Mouse (Mus musculus) retina, embryonic 14.5 days (tissue): Measurements from ENCODE around the gene Pik3c2b.
"Not testable (repeated sequence)": the region's sequence is repeated elsewhere in the genome, so short reads cannot be mapped to it uniquely, and the experiment has no call there.

ENCODE experiments used
- DNase-seq: peaks from one replicate; pipeline ENCODE4 v3.0.0-alpha.2; 2015; ENCODE audit warnings: low spot score

Gene Pik3c2b

DNA sequence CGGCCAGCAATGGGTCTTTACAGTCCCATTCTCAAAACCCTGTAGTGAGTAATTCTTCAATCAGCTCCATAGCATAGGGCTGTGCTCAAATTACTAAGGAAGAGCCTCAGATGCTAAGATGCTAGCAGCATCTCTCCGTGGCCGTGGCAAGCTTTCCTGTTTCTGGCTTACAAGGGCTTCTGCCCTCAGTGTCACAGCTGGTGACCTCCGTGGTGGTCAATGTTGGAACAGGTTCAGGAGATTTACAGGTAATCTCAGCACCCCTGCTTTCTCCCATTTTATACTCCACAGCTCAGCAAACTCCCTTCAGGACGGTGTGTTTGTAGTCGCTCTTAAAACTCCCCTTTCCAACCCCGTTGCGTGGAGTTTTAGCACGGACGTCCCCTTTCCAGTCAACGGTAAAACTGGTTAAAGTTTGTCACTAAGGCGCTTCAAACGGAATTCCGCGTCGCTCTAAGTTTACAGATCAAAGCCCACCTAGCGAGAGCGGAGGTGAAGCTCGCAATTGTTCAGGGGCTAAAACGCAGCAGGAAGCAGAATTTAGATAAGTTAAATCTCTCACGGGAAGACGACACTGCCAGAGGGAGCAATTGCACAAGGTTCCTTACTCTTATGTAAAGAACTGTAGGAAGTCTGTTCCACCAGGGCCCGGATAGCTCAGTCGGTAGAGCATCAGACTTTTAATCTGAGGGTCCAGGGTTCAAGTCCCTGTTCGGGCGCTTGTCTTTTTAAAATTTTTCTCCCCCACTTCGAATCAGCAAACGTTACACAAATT lies 12.0 kb upstream of the Pik3c2b start:
- peak; percentile 95 for DNase-seq

DNA sequence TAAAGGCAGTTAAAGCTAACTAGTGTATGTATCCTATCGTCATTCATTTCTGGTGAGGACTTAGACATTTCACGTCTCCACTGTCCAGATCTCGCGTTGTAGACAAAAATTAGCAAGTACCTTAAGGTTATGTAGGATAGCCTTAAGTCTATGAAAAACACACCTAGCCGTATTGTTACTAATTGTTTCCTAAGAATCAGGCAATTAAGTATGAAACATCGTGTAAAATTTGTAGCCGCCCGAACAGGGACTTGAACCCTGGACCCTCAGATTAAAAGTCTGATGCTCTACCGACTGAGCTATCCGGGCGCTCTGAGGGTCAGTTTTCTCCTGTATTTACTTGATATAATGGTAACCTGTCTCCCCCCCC lies 11.4 kb upstream of the Pik3c2b start:
- DNase-seq = peak; percentile 78

DNA sequence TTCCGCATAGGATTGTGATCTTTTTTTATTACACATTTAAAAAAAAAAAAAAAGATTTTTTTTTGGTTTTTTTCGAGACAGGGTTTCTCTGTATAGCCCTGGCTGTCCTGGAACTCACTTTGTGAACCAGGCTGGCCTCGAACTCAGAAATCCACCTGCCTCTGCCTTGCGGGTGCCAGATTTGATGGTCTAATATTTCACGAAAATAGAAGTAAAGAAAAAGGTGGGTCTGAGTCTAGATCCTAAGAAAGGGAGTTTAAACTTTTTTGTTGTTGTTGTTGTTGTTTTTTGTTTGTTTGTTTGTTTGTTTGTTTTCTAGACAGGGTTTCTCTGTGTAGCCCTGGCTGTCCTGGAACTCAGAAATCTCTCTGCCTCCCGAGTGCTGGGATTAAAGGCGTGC lies 10.8 kb upstream of the Pik3c2b start:
- not testable (repeated sequence) for DNase-seq

DNA sequence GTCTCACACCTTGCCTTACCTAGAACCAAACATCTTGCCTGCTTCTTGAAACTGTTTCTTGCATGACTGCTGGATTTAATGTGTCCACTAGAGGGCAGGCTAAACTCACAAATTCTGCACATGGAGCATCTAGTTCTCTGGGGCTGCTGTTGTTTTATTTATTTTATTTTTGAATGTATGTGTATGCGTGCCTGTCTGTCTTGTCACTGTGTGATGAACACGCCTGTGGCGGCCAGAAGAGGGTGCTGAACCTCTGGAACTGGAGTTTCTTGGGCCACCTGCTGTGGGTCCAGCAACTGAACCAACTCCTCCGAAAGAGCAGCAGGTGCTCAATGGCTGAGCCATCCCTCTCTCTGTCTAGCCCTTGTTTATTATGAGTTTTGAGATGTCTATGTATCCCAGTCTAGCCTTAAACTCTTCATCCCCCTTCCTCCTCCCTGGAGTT lies 5.9 kb upstream of the Pik3c2b start:
- peak; percentile 90 for DNase-seq

DNA sequence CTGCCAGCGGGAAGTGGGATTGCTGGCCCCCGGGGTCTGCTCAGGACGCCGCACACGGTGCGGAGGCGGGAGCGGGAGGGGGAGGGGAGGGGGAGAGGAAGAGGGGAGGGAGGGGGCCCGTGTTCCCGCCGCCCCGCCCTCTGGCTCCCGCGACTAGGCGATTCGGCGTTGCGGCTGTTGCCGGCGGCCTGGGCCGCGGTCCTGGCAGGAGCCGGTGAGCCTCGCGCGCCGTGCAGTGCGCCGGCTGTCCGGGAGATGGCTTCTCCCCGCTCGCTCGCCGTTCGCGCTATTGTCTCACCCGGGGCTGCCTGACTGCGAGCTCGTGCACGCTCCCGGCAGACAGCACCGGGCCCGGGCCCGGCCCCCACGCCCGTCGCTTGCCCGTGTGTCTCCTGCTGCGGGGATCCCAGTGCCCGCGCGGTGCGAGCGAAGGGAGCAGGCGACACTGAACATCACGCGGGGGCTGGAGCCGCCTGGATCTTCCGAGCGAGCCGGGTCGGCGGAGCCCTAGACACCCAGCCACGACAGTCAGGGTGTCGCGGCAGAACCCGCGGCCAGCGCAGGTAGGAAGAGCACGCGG lies 484 bp downstream of the Pik3c2b start:
- peak; percentile 85 for DNase-seq

DNA sequence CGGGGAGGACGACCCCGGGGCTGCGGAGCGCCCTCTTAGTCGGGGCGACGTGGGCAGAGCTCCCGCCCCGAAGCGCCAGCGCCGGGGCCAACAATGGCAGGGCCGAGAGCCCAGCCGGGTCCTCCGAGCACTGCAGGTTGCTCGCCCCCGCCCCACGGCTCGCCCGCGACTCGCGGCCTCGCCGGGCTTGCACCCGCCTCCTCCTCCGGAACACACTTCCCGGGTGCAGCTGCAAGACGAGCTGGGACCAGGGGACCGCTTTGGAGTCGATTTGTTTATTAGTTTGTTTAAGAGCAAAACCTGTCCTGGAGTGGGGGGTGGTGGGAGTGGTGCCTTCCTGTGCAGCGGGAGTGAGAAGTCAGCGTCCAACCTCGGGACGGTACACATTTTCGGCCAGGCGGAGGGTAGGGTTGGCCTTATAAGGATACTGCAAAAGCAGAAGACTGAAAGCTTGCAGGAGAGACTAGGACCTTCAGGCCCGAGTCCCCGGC lies 1.0 kb downstream of the Pik3c2b start:
- peak; percentile 63 for DNase-seq

DNA sequence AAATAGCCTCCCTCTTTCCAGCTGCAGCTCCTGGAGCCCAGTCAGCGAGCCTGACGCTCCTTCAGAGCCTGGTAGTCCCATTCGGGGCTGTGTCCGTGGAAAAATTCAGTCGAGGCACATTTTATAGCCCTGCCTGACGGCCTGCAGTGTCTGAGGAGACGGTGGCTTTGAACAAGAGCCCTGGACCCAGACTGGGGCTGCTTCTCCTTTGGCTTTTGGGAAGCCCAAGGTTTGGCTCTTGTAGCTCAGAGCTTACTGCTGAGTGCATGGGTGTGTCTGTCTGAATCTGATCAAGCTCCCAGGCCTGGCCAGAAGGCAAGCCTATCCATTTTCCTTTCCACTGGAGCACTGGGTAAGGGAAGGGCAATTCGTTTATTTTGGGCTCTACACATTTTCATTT lies 2.1 kb downstream of the Pik3c2b start:
- no peak for DNase-seq

DNA sequence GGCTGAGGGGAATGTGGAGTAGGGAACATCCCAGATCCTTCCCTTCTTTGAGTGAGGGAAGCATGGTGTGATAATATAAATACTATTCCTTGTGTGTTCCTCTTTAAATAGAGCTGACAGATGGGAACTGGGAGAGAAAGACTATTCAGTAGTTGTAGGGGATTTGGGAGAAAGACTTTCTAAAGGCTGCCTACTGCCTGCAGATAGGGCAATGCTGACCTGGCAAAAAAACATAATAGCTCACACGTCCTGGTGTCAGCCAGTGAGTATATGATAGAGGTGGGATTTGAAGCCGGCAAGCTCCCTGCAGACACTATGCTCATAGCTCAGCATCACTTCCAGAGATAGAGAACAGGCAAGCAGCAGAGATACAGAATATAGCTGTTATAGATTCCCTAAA lies 3.2 kb downstream of the Pik3c2b start:
- DNase-seq = no peak

DNA sequence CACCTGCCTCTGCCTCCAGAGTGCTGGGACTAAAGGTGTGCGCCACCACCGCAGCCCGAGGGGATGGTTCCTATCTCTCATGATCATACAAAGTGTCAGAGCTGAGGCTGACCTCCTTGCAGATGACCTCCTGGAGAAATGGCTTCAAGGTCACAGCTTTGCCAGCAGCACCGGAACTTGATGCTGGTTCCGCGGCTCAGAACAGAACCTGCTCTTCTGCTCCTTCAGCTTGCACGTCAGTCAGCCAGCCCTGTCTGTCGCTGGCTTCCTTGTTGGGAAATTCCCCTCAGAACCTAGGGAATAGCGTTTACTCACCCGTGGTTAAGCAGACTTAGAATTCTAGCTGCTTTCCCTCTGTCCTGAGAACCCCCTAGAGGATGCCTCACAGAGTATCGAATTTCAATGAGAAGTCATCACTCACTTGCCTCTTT lies 4.5 kb downstream of the Pik3c2b start:
- DNase-seq = no peak

DNA sequence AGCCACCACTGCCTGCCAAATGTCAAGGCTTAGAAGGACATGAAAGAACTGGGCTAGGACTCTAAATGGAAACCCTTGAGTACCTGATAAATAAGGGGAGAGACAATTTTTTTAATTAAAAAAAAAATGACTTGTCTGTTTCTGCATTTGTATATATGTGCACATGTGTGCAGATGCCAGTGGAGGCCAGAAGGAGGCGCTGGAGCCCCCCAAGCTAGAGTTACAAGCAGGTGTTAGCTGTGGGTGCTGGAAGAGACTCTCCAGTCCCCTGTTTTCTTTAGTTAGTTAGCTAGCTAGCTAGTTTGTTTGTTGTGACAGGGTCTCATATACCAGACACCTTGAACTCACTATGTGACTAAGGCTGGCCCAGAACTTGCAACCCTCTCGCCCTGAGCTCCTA lies 6.4 kb downstream of the Pik3c2b start:
- no peak for DNase-seq

DNA sequence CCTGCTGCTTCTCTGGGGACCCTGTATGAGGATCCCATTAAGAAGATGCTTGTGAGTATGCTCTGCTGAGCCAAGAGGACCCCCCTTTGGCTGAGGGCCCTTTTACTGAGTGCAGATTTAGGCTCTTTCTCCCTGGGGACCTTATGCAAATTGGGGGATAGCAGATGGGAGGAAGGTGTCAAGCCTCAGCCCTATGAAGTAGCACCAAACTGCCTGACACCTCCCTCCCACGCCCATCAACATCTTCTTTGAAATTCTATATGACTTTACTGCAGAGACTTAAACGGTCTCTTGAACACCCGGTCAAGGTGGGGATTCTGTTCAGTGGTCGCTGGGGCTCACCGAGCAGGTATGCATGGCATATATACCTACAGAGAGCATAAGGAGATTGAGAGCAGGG lies 7.6 kb downstream of the Pik3c2b start:
- no peak for DNase-seq

DNA sequence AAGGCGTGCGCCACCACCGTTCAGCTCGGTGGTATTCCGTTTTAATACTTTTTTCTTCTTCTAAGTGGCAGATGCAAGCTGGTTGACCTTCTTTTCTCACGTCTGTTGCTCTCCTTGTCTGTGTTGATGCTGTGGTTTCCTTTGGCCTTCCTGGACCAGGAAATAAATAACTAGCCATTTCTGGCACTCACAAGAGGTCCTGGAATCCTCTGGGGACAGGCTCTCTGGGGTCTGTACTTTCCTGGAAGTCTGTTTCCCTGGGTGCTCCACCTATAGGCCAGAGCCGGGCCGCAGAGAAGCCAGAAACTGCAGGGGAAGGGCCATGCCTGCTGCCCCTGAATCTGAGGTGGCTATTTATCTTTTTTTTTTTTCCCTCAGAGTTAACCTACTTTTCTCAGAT lies 8.9 kb downstream of the Pik3c2b start:
- no peak for DNase-seq

DNA sequence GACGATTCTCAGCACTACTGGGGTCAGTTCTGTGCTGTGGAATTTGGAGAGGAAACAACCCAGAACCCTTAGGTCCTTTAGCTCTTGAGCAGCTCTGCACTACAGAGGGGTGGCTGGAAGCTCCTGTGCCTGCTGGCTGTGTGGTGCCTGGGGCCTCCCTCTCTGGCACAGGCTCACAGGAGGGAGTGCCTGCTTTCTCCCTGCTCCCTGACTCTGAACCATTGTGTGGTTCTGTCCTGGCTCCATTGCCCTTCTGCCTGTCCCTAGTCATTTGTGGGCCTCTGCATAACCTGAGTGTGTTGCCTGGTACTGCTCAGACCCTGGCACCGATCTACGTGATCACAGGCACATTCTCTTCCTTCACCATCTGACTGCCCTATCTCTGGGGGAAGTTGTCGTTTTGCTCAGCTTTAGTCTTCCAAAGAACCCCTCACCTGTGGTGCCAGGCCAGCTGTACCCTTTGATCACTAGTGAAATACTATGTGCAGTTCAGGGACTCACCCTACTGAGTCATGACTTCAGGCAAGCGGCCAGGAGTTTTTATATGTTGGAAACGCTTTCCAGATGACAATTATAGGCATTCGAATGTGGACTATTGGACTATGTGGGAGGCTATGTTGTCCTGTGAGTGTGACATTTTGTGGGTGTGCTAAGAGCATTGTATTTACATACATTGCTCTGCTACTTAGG lies 12.0 kb downstream of the Pik3c2b start:
- no peak for DNase-seq

DNA sequence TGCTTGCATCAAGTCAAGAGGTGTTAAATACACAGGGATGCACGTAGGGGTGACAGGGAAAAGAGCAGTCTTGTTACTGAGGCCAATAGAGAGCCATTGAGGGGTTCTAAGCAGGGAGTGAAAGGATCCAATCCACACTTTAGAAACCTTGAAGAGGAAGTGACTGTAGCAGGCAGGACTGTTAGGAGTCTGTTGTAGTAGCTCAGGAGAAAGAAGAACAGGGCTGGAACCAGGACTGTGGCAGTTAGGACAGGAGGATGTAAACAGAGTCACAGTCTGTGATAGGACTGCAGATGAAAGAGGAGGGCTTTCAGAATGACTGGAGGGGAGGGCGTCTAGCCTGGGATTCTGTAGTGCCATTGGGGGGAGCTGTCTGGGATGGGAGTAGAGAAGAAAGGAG lies 14.1 kb downstream of the Pik3c2b start:
- DNase-seq = no peak

DNA sequence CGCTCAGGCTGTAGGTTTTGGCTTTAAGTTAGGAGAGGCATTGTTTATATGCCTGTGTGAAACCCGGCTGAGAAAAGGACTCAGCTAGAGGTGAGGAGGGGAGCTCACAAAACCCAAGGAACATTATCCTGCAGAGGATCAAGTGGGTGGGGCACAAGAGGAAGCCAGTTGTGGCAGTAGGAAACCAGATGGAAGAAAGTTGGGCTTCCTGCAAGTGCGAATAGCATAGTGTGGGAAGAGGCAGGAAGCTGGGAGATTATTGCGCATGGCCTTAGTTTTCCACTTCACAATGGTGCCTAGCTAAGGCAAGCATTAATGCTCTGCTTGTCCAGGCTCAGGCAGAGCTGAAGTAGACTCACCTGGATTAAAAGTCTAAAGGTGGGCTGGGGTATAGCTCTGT lies 15.2 kb downstream of the Pik3c2b start:
- DNase-seq = no peak

DNA sequence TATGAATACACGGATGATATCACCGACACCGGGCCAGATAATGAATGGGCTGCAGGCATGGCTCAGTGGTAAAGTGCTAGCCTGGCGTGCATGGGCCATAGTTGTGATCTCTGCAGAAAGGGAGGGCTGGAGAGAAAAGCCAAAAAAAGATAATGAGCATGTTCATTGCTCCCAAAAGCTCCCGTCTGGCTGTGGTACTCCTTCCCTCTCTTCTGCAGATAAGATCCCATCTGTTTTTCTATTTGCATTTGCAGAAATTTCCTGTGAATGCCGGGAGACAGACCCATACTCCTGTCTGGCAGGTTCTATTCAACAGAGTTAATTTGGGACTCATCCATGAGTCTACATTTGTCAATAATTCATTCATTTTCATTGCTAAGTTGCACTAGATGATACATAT lies 17.7 kb downstream of the Pik3c2b start:
- no peak for DNase-seq

DNA sequence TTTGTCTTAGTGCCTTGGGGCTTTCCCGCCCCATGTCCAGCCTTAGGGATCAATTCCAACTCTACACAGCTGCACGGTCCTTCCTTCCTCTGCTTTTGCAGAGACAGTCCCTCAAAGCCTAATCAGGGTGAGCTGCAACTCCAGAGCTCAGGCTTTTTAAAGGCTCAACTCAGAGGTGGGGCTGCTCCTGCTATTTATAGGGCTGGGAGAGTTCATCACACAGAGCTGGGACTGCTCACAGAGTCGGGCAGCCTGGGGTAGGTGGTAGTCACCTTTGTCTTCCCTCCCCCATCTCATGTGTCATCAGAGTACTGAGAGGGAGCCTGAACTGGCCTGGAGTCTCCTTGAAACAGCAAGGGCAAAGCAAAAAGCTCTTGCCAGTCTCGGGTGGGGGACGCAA lies 22.8 kb downstream of the Pik3c2b start:
- DNase-seq = no peak

DNA sequence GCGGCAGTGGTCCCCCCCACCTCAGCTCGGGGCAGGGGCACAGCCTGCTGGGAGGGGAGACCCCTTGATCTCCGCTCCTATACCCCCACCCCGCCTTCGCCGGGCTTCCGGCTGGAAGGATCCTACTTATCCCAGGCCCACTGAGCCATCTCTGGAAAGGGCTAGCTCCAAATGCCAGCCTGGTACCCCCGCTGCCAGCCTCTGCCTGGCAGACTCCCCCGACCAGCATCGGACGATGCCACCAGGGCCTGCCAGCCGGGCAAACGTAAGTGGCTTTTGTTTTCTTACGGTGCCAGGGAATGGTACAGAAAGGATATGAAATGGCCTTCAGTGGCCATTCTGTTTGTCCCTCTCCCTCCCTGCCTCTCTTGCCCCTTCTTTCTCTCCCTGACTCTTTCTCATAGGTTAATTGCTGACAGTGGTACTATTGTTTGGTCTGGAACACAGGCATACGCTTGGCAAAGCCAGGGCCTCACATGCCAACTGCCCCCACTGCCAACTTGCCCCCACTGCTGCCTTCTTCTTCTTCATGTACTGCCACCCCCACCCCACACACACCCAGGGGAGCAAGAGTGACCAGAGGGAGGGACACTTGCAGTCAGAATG lies 23.3 kb downstream of the Pik3c2b start:
- DNase-seq = no peak

DNA sequence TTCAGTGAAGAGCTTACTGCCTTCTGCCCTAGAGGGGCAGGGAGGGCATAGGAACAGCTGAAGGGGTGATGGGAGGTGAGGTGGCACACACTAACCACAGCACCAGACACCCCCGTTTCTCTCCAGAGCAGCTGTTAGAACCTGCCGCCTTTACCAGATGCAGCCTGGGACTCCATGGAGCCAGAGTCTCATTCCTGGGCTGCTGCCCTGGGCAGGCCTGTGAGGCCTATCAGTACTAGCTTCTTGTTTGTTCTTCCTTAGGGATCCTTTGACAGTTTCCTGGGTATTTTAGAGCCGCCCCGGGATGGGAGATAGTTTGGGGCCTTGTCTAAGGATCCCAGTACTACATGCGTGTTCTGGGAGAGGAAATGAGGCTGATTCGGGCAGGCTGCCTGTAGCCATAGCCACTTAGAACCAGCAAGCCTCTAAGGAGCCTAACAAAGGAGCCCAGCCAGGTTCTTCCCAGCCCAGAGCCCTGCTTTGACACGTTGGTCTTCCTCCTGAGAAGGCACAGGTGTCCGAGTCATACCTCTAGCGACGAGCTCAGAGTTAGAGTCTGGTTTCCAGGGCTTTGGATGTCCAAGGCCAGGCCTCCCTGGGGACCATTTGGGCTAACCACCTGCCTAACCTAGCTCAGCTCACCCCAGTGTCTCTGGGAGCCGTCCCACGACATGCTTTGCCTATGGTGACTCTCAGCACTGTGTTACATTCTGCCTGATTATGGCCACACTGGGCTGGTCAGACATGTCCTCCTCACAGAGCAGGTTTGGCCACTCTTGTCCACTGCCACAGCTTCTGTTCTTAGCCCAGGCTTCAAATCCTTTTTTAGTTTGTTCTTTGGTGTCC lies 24.0 kb downstream of the Pik3c2b start:
- no peak for DNase-seq

DNA sequence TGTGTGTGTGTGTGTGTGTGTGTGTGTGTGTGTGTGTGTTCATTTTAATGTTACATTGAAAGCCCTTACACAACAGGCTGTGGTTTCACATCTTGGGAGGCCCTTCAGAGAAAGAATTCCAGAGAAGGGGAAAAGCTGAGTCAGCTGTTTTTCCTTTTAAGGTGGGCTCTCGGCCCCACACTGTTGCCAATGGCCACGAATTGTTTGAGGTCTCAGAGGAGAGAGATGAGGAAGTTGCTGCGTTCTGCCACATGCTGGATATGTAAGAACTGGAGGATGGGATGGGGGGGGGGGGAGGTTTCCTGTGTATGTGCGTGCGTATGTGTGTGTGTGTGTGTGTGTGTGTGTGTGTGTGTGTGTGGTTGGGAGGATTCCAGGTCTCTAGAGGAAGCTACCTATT lies 24.7 kb downstream of the Pik3c2b start:
- DNase-seq = no peak

DNA sequence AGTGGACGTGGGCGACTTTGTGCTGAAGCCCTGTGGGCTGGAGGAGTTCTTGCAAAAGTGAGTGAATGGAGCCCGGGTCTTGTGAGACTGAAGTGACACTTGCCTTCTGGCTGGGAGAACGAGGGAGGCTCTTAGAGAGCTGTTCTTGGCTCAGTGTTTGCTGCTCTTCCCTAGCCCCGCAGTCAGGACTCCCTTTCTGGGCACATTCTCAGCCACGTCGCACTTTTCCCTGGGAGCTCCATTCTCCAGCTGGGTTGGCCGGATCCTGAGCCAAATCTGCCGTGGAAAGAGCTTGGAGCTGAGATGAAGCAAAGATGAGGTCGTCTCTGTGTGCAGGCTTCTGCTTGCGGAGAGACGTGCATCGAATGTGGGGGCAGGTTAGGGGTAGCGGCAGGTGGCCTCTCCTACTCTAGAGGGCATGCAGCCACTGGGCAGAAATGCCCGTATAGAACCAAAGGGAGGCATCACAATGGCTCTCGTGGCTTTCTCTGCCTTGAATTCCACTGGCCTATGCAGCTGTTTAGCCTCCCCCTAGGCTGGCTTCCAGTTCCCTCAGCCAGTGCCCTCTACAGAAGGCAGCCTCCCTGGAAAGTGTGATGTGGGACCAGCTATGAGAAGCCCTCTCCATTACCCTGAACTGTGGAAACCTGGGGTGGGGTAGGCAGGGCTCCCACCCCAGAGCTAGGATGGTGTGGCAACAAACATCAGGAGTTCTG lies 26.4 kb downstream of the Pik3c2b start:
- DNase-seq = no peak
